Mouse (Mus musculus): ENCODE data around the gene Ncam1. TPM values are rescaled to one million over a fixed set of nuclear protein-coding genes. Genes with fewer than 3 reads are reported as not detected.

Gene Ncam1
- total RNA-seq, 2 experiments from 2014 or later = 0.14 TPM; not detected in 1

DNA sequence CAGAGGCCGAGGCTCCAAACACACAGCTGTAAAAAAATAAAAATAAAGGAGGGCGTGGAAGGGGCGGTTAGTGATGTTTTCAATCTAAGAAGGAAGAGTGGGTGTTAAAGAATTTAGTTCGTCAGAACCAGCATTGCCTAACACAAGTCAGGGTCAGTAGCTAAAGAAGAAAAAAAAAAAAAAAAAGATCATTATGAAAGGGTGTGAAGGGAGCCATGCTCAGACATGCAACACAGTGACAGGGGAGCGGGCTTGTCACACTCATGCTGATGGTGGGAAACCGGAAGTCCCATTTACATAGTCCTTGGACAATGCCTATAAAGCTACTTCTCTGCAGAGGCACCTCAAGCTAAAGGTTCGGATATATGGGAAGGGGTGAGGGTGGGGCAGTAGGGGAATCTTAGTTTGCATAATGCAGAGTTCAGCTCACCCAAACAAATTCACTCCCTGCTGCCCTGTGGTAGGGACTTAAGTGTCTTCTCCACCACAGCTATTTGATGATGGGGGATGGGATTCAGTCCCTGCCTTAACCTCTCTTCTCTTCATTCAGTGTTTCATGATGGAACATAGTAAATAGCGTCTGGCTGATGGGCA lies 269.3 kb downstream of the Ncam1 start:
- no peak for ATAC-seq (replicated peaks; ENCODE audit: low FRiP score, low TSS enrichment, poor library complexity, severe bottlenecking)

DNA sequence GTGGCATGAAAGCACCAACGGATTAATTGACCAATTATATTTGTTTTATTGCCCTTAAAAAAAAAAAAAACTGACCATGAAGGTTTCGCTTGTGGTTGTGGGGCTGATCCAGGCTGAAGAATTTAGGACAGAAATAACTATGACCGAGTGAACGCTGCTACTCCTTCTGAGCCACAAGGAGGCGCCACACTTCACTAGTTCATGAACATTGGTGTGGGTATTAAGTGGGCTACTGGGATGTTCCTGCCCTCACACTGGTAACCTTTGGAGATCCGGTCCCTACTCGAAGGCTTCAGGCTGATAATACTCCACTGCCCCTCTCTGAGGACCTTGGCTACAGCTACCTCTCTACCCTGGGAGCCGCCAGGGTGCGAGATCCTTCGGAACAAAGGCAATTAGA lies 269.8 kb downstream of the Ncam1 start:
- no peak for ATAC-seq (replicated peaks; ENCODE audit: low FRiP score, low TSS enrichment, poor library complexity, severe bottlenecking)

DNA sequence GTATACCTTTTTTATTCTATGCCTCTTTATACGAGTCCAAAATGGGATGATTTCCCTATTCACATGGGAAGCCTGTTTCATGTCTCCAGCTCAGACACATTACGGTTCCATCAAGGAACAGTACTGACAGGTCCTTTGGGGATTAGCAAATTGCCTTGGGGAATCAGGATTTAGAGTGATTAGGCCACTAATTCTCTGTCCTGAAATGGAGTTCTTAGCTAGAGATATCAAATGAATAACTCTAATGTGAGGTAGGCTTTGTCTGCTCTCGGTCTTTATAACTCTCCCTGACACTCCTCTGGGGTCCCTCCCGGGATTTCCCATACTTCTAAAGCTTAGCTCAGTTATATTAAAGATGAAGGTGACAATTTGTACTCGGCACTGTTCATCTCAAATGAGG lies 270.7 kb downstream of the Ncam1 start:
- ATAC-seq (replicated peaks; ENCODE audit: low FRiP score, low TSS enrichment, poor library complexity, severe bottlenecking) = no peak

DNA sequence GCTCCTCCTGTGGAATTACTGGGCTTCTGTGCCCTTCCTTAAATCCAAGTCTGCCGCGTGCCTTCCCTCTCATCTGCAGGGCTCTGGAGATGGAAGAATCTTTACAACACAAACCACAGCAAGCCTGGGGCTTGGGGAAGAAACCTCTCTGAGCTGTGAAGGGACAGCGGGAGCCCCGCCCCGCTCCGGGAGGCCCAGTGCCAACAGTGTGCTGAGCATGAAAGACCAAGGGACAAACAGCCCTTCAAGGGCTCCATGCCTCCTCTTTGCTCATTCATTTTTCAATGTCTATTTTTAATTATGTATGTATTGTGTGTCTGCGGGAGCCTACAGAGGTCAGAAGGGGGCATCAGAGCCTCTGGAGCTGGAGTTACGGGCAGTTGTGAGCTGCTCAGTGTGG lies 271.4 kb downstream of the Ncam1 start:
- ATAC-seq (replicated peaks; ENCODE audit: low FRiP score, low TSS enrichment, poor library complexity, severe bottlenecking) = no peak

- no peak for ATAC-seq (replicated peaks; ENCODE audit: low FRiP score, low TSS enrichment, poor library complexity, severe bottlenecking)
These were observed 274.0 kb downstream of the Ncam1 start for GRCm38 (mm10) chr9:49524721-49525120.

DNA sequence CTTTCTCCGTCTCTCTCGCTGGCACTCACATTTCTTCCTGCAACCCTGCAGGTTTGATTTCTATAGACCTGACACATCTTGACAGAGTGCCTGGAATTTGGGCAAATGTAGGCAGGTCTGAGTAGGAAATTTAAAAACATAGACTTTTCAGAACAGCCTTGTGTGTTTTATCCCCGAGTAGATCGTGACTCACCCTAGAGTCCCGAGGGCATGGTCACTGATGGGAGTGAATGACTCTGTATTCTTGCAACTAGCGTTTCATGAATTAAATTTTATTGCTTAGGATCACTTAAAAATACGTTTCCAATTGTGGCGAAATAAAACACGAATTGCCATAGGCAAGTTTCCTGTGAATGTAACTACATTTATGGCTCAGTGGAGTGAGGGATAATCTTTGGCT lies 274.8 kb downstream of the Ncam1 start:
- ATAC-seq (replicated peaks; ENCODE audit: low FRiP score, low TSS enrichment, poor library complexity, severe bottlenecking) = no peak

GRCm38 (mm10) chr9:49514306-49514705 lies 284.4 kb downstream of the Ncam1 start:
- no peak for ATAC-seq (replicated peaks; ENCODE audit: low FRiP score, low TSS enrichment, poor library complexity, severe bottlenecking)

GRCm38 (mm10) chr9:49510666-49511065 lies 288.1 kb downstream of the Ncam1 start:
- ATAC-seq (replicated peaks; ENCODE audit: low FRiP score, low TSS enrichment, poor library complexity, severe bottlenecking) = no peak

DNA sequence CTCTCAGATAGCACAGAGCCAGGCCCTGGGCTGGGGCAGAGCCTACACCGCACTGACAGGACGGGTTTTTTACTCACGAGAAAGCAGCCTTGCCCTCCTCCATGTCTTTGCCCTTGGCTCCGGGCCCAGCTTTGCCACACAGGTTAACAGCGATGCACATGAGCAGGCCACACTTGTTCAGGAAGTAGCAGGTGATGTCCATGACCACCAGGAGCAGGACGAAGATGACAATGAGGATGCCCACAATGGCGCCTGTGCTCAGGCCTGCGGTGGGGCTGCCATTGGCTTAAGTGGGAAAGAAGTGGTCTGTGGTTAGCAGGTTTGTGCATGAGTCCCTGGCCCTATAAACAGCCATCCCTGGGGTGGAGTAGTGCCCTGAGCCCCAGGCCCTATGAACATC lies 289.1 kb downstream of the Ncam1 start:
- no peak for ATAC-seq (replicated peaks; ENCODE audit: low FRiP score, low TSS enrichment, poor library complexity, severe bottlenecking)

DNA sequence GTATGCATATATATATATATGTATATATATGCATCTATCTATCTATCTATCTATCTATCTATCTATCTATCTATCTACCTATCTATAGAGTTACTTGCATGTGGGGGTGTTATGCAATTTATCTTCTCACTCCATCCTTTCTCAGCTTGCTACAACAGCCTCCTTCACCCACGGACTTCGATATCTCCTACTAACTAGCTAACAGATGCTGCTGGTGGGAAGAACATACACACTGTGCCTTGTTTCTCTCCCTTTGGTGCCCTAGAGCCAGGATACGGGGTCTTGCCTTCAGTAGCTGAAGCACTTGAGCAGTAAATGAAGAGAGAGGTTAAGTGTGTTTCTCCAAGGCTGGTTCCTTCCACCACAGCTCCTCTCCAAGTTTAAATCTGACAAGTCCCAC lies 289.6 kb downstream of the Ncam1 start:
- ATAC-seq (replicated peaks; ENCODE audit: low FRiP score, low TSS enrichment, poor library complexity, severe bottlenecking) = no peak

- ATAC-seq (replicated peaks; ENCODE audit: low FRiP score, low TSS enrichment, poor library complexity, severe bottlenecking) = no peak
These were observed 290.7 kb downstream of the Ncam1 start for GRCm38 (mm10) chr9:49507829-49508585.

DNA sequence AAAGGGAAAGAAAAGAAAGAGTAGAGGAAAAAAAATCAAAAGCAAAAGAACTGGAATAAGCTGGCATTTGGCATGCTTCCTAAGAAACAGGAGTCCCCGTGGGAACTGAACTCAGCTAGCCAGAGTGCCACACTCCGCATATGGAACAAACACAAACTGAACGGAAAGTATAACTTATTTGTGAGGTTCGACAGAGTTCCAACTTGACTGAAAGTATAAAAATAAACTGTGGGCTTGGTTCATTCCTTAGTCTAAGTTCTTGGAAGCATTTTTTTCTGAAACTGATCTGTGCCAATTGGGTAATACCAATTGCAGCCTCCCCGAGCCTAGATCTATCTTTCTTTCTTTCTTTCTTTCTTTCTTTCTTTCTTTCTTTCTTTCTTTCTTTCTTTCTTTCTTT lies 294.1 kb downstream of the Ncam1 start:
- ATAC-seq (replicated peaks; ENCODE audit: low FRiP score, low TSS enrichment, poor library complexity, severe bottlenecking) = no peak

- ATAC-seq (replicated peaks; ENCODE audit: low FRiP score, low TSS enrichment, poor library complexity, severe bottlenecking) = no peak
These were observed 296.5 kb downstream of the Ncam1 start for GRCm38 (mm10) chr9:49502245-49502644.

GRCm38 (mm10) chr9:49499878-49500277 lies 298.8 kb downstream of the Ncam1 start:
- ATAC-seq (replicated peaks; ENCODE audit: low FRiP score, low TSS enrichment, poor library complexity, severe bottlenecking) = no peak

DNA sequence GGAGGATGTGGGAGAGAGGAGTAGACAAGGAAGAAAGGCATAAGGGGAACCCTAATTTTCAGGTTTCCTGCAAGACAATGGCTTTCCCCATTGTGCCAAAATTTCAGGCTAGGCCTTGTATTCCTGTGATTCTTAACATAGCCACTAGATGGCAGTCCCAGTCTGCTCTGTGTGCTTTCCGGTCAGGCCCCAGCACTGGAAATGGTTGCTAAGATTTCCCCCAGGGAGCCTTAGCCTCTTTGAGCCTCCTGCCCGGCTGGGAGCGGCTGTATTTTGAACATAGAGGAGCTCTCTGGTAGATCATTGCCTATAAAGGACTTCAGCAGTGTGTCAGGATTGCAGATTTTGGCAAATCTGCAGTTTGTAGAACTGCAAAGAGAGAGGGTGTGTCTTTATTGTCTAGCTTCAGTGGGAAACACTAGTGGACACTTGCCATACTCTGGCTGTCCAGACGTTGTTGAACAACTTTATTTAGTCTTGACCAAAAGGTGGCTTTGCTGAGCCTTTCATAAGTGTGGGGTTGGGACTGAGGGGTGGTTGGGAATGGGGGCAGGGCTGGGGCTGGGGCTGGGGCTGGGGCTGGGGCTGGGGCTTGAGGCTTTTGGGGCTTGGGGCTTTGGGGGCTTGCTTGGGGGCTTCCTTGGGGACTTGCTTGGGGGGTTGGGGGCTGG lies 304.6 kb downstream of the Ncam1 start:
- ATAC-seq (replicated peaks; ENCODE audit: low FRiP score, low TSS enrichment, poor library complexity, severe bottlenecking) = peak; percentile 74

GRCm38 (mm10) chr9:49490609-49491008 lies 308.1 kb downstream of the Ncam1 start:
- no peak for ATAC-seq (replicated peaks; ENCODE audit: low FRiP score, low TSS enrichment, poor library complexity, severe bottlenecking)

- ATAC-seq (replicated peaks; ENCODE audit: low FRiP score, low TSS enrichment, poor library complexity, severe bottlenecking) = peak; percentile 80
These were observed 309.5 kb downstream of the Ncam1 start for GRCm38 (mm10) chr9:49488912-49489895.

DNA sequence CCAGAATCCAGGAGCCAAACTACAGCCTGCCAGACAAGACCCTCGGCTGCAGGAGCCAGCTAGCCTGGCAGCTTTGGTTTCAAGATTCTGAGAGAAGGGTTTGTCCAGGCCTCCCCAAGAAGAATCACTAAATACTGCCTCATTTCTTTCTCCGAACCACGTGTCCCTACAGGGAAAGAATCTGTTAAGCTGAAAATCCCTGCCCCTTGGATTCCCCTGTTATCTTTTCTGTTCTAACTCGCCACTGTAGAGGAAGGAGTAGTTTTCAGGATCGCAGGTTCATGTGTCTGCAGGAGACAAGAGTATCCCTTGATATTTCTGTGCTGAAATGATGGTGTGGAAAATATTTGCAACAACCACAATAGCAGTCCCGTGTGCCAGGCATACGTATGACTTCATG lies 310.5 kb downstream of the Ncam1 start:
- no peak for ATAC-seq (replicated peaks; ENCODE audit: low FRiP score, low TSS enrichment, poor library complexity, severe bottlenecking)

DNA sequence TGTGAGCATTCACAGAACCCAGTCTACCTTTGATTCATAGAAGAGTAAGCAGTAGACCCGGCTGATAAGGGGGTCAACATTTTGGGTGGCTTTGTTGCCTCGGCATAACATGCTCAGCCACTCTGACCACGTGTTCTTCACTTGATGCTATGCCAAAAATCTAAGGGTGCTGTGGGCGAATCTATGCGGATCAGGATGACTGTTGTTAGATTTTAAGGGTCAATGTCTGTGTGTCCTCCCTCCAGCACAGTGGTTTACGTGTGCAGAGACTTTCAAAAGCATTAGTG lies 311.1 kb downstream of the Ncam1 start:
- ATAC-seq (replicated peaks; ENCODE audit: low FRiP score, low TSS enrichment, poor library complexity, severe bottlenecking) = no peak
